Mouse (Mus musculus) hindbrain, postnatal 0 days (tissue): ENCODE results near the gene Sirt7. TPM values are rescaled to one million over a fixed set of nuclear protein-coding genes. Genes with fewer than 3 reads are reported as not detected.

Source experiments
- ATAC-seq: fragments of 200-750 bp; cut with Nextera tagmentation; 2 replicates; pipeline ENCODE4 v1.8.0; 2017; ENCODE audit warnings: mild to moderate bottlenecking, moderate TSS enrichment, moderate library complexity
- DNase-seq: peaks from one replicate; pipeline ENCODE4 v3.0.0-alpha.2; 2015; ENCODE audit warnings: low spot score
- H3K27ac ChIP-seq: fragments of 300-500 bp; sonication (generic); 2 replicates; pipeline ENCODE4 v1.5.1; 2014; ENCODE audit warnings: mild to moderate bottlenecking
- H3K27me3 ChIP-seq: fragments of 300-500 bp; sonication (generic); 2 replicates; pipeline ENCODE4 v1.6.1; 2014; ENCODE audit warnings: low read length, mixed read lengths; ENCODE audit not compliant: insufficient read depth
- H3K36me3 ChIP-seq: fragments of 300-500 bp; sonication (generic); 2 replicates; pipeline ENCODE4 v1.6.1; 2014; ENCODE audit warnings: low read length, mixed read lengths; ENCODE audit not compliant: insufficient read depth
- H3K4me1 ChIP-seq: fragments of 300-500 bp; sonication (generic); 2 replicates; pipeline ENCODE4 v1.6.1; 2014; ENCODE audit warnings: antibody characterized with exemption, low read length, mixed read lengths; ENCODE audit not compliant: insufficient read depth
- H3K4me2 ChIP-seq: fragments of 300-500 bp; sonication (generic); 2 replicates; pipeline ENCODE4 v1.6.1; 2014; ENCODE audit warnings: low read depth, mild to moderate bottlenecking, low read length, moderate library complexity, mixed read lengths
- H3K4me3 ChIP-seq: fragments of 300-500 bp; sonication (generic); 2 replicates; pipeline ENCODE4 v1.5.1; 2014; ENCODE audit warnings: low read length
- H3K9ac ChIP-seq: fragments of 300-500 bp; sonication (generic); replicated peaks from 2 replicates; pipeline ENCODE4 v1.6.1; 2014; ENCODE audit warnings: mild to moderate bottlenecking, low read length, moderate library complexity, mixed read lengths
- H3K9me3 ChIP-seq: fragments of 300-500 bp; sonication (generic); 2 replicates; pipeline ENCODE4 v1.6.1; 2016; ENCODE audit warnings: low read length, mixed read lengths
- CTCF ChIP-seq: IDR thresholded peaks from 2 replicates; pipeline ENCODE4 v1.5.1; 2016; ENCODE audit warnings: antibody characterized with exemption, control low read depth, low read depth
- WGBS: fragments of 180-500 bp; shearing (Covaris S2); extraction: QIAGEN DNeasy Blood & Tissue Kit; methylation state at CpG from one replicate; pipeline ENCODE4 v1.1.7; 2014; 5-methylcytosine and 5-hydroxymethylcytosine counted together
- polyA plus RNA-seq: library from polyadenylated mRNA; unstranded; fragments of >200 nt; fragmentation: Nextera tagmentation; extraction: Ambion mirVana; gene quantifications from 2 replicates; pipeline ENCODE4 v1.2.1, GENCODE M21; 2015
- total RNA-seq: library from RNA; depleted of rRNA; stranded (reverse); fragments of >200 nt; gene quantifications from 2 replicates; pipeline ENCODE4 v1.2.3, GENCODE M21; 2014

Sirt7 gene
- total and polyA plus RNA-seq, 2 experiments from 2014 or later: 32.3 to 32.8 TPM

- Histone ChIP-seq H3K9me3 (no peaks in the 10 kb centered on the region), H3K9ac (no peak overlapping the region), H3K4me3 (no peak overlapping the region), H3K27me3 (no peaks in the 10 kb centered on the region), H3K4me1 (peaks cover 13% of the 10 kb centered on the region; the same call in 1 of the 2 replicates), H3K27ac (no peak overlapping the region), H3K4me2 (no peak overlapping the region), H3K36me3 (peaks cover 17% of the 10 kb centered on the region)
- WGBS: 42% methylated on average over 6 of the region's 6 CpGs
- ATAC-seq (peak; percentile 53), DNase-seq (peak; percentile 85)
- TF ChIP-seq CTCF: peak; percentile 93
Observed at GRCm38 (mm10) chr11:120612763-120613162, 12.3 kb downstream of the Sirt7 start.

GRCm38 (mm10) chr11:120610477-120611046 is 14.5 kb downstream of the Sirt7 start:
- H3K4me3 ChIP-seq: no peak overlapping the region
- no peak overlapping the region for H3K27ac ChIP-seq
- H3K36me3 ChIP-seq: peaks cover 20% of the 10 kb centered on the region
- H3K4me1 ChIP-seq: 0 out of 2 replicates have a peak, but pooled peaks cover 6% of the 10 kb centered on the region
- WGBS: 79% methylated on average over 9 of the region's 9 CpGs
- TF ChIP-seq CTCF: no peak
- ATAC-seq: no peak
- H3K9ac ChIP-seq: no peak overlapping the region
- no peak for DNase-seq
- H3K27me3 ChIP-seq: no peaks in the 10 kb centered on the region
- no peak overlapping the region for H3K4me2 ChIP-seq
- H3K9me3 ChIP-seq: no peaks in the 10 kb centered on the region

DNA sequence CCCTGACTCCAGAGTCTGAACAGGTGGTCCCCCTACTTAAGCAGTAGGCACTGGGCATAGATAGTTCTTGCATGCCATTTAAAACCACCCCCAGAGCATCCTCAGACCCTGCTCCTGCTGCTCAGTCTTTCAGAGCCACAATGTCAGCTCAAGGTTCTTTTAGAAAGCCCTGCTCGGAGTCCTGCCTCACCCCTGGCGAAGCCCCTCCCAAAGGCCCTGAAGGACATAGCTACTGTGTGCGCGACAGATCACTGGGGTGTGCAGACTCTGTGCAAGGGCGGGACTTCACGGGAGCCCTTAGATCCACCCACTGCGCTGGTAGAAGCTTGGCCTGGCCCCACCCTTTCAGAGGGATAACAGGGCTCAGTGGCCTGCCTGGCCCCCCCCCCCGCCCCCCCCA is 15.8 kb downstream of the Sirt7 start:
- TF ChIP-seq CTCF: no peak
- Histone ChIP-seq H3K27me3 (no peaks in the 10 kb centered on the region), H3K4me1 (0 out of 2 replicates have a peak, but pooled peaks cover 6% of the 10 kb centered on the region), H3K36me3 (peaks cover 30% of the 10 kb centered on the region), H3K4me2 (no peak overlapping the region), H3K9ac (0 out of 2 replicates have a peak overlapping the region, but pooled peaks have one; percentile 9), H3K27ac (no peak overlapping the region), H3K4me3 (no peak overlapping the region), H3K9me3 (no peaks in the 10 kb centered on the region)
- WGBS: 31% methylated on average over 8 of the region's 8 CpGs
- ATAC-seq: no peak
- DNase-seq: no peak

DNA sequence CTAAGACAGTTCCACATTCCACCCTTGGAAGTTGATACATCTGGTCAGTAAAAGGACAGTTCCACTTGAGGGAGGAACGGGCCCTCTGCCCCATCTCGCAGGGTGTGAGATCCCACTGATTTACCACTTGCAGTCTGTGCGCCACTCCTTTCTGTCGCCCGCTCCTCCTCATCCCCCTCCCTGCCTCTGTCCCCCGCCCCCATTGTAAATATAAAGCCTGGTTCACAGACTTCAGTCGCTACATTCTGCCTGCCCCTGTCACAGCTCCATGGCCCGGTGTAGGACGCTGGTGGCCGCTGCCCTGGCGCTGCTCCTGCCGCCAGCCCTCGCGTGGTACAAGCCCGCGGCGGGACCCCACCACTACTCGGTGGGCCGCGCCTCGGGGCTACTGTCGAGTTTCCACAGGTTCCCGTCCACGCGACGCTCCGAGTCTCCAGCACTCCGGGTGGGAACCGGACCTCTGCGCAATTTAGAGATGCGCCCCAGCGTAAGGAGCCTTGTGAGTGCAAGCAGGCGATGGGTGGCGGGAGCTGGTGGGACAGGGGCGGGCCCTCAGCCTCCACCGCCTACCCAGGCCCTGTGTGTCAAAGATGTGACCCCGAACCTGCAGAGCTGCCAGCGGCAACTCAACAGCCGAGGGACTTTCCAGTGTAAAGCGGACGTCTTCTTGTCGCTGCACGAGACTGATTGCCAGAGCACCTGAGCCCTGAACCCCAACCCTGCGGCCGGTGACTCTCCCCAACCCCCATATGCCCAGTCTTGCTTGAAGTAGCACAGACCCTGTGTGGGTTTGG is 16.6 kb downstream of the Sirt7 start, which contains the start of gene Npb:
TSS of gene Npb (plus strand) at position 237 of the 794 bp plus-strand sequence.
- peak within 1 kb of the TSS; percentile 16 for H3K4me3 ChIP-seq

DNA sequence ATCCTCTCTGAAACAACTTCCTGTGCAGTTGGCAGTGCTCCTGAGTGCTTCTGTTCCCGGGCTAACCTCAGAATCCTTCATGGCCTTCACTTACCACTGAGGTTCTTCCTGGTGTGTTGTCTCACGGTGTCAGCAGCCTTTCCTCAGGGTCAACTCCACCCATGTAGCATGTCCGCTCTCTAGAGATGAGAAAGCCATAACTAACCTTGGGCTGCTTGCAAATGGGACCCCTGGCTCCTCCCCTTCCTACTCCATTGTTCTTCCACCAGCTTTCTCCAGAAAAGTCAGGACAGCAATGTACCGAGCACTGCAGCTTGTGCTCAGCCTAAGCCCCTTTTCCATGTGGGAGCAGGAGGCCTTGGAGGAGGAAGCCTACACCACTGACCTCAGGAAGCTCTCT is 18.3 kb downstream of the Sirt7 start:
- Histone ChIP-seq H3K27me3 (no peaks in the 10 kb centered on the region), H3K9ac (no peak overlapping the region), H3K4me1 (0 out of 2 replicates have a peak, but pooled peaks cover 6% of the 10 kb centered on the region), H3K36me3 (peaks cover 33% of the 10 kb centered on the region), H3K9me3 (no peaks in the 10 kb centered on the region), H3K4me2 (no peak overlapping the region), H3K4me3 (no peak overlapping the region), H3K27ac (no peak overlapping the region)
- TF ChIP-seq CTCF: no peak
- WGBS: 74% methylated on average over 4 of the region's 4 CpGs
- no peak for ATAC-seq
- no peak for DNase-seq

More for the DNA sequence above, 16.6 kb downstream of the Sirt7 start, which contains the start of gene Npb:
- peaks cover 35% of the 10 kb centered on the region for H3K36me3 ChIP-seq
- 8% methylated on average over 45 of the region's 45 CpGs for WGBS
- no peaks in the 10 kb centered on the region for H3K27me3 ChIP-seq
- no peak for TF ChIP-seq CTCF
- ATAC-seq (no peak), DNase-seq (no peak)
- no peak within 1 kb of the TSS for H3K27ac ChIP-seq
- peak within 1 kb of the TSS; percentile 18; the same call in 1 of the 2 replicates for H3K9ac ChIP-seq
- peak within 1 kb of the TSS; percentile 47 for H3K4me2 ChIP-seq
- no peaks in the 10 kb centered on the region for H3K9me3 ChIP-seq
- H3K4me1 ChIP-seq: 0 out of 2 replicates have a peak, but pooled peaks cover 6% of the 10 kb centered on the region

DNA sequence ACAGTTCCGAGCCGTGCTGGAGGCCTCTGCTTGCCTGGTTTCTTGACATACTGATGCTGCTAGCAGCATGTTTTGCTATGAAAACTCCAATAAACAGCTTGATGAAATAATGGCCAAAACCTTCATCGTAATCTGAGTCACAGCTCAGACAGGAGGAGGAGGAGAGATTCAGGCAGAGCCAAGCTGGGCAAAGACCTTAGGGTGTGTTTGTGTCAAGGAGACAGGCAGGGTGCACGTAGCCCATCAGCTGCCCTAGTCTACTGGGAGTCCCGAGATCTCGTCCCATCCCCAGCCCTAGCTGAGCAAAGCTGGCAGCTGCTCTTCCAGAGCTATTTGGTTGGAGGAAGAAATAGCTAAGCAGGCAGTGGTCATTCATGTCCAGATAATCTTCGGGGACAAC is 19.4 kb downstream of the Sirt7 start:
- 85% methylated on average over 7 of the region's 7 CpGs for WGBS
- peaks cover 29% of the 10 kb centered on the region for H3K36me3 ChIP-seq
- no peaks in the 10 kb centered on the region for H3K9me3 ChIP-seq
- no peak overlapping the region for H3K4me3 ChIP-seq
- 0 out of 2 replicates have a peak, but pooled peaks cover 6% of the 10 kb centered on the region for H3K4me1 ChIP-seq
- ATAC-seq (no peak), DNase-seq (no peak)
- TF ChIP-seq CTCF: no peak
- H3K4me2 ChIP-seq: no peak overlapping the region
- H3K27ac ChIP-seq: no peak overlapping the region
- H3K27me3 ChIP-seq: no peaks in the 10 kb centered on the region
- H3K9ac ChIP-seq: no peak overlapping the region
